In the genomic region with DNA sequence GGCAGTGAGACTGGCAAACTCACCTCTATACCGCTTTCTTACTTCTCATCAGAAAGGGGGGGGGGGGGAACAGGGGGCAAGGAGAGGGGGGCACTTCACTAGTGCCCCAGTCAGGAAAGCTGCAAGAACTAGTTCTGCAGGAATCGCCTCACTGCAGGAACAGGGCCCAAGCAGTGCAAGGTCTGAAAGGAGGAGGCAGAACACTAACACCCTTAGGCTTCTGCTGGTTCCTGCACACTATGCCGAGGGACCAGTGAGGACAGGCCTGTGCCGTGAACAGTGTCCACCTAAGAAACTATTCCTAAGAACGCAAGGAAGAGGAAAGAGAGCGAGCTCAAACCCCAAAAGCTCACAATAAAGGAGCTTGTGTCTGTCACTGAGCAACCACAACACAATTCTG, we compare ENCODE assay signal across 18 mouse cellular contexts. TPM values are rescaled to one million over a fixed set of nuclear protein-coding genes. Genes with fewer than 3 reads are reported as not detected.
A peak's percentile ranks its signal among the peaks of the same experiment; 100 is the strongest.
DNase-seq lines count a peak whose midpoint lies in the region; ATAC-seq and TF ChIP-seq lines count a peak whose summit lies in the region.
"Had no signal": no experiment of that assay in that cellular context is flagged by ENCODE, and none has a peak within 500 bp of the region (broad histone marks: within the 10 kb centered on the region; RNA-seq: fewer than 3 reads in every experiment).

No protein-coding gene starts in this region.

- no peaks in the 10 kb centered on the region for H3K9me3 ChIP-seq in intestine, embryonic 15.5 days
- H3K9me3 ChIP-seq in intestine, embryonic 16.5 days (ENCODE audit: control insufficient read depth, low read length): no peaks in the 10 kb centered on the region
- no peaks in the 10 kb centered on the region for H3K9me3 ChIP-seq in liver, postnatal 0 days (ENCODE audit: low read length)
- no peaks in the 10 kb centered on the region for H3K9me3 ChIP-seq in liver, embryonic 12.5 days (replicated peaks)
- no peaks in the 10 kb centered on the region for H3K9me3 ChIP-seq in kidney, embryonic 15.5 days (replicated peaks)
- H3K9me3 ChIP-seq: forebrain, embryonic 13.5 days; heart, embryonic 13.5 days had no signal

- 0 out of 2 replicates have a peak, but pooled peaks have one; percentile 27 for ATAC-seq in intestine, embryonic 15.5 days
- ATAC-seq in intestine, embryonic 16.5 days: no peak
- ATAC-seq in liver, postnatal 0 days: no peak
- no peak for ATAC-seq in liver, embryonic 12.5 days
- ATAC-seq in kidney, embryonic 15.5 days (replicated peaks; ENCODE audit: low FRiP score): peak; percentile 68; the same call in 1 of the 2 replicates
- ATAC-seq: forebrain, embryonic 13.5 days; forebrain, postnatal 0 days had no signal

- 84% methylated on average over 6 of the region's 6 CpGs for WGBS in intestine, embryonic 15.5 days
- WGBS in intestine, embryonic 16.5 days: 76% methylated on average over 6 of the region's 6 CpGs
- WGBS in liver, postnatal 0 days (ENCODE audit: insufficient replicate concordance): 69% methylated on average over 6 of the region's 6 CpGs
- 78% methylated on average over 6 of the region's 6 CpGs for WGBS in liver, embryonic 12.5 days (ENCODE audit: insufficient replicate concordance)
- whole genome bisulfite sequencing in kidney, embryonic 15.5 days: 76% methylated on average over 6 of the region's 6 CpGs

- H3K27ac ChIP-seq in intestine, embryonic 15.5 days: no peak overlapping the region
- no peak overlapping the region for H3K27ac ChIP-seq in intestine, embryonic 16.5 days (ENCODE audit: low read length)
- peak overlapping the region; percentile 35; the same call in 1 of the 2 replicates for H3K27ac ChIP-seq in liver, postnatal 0 days (ENCODE audit: low read depth)
- H3K27ac ChIP-seq in liver, embryonic 12.5 days: no peak overlapping the region
- H3K27ac ChIP-seq in kidney, embryonic 15.5 days: peak overlapping the region; percentile 66
- H3K27ac ChIP-seq: embryonic facial prominence, embryonic 13.5 days; forebrain, embryonic 13.5 days; heart, embryonic 13.5 days had no signal

- H3K4me3 ChIP-seq in intestine, embryonic 15.5 days (replicated peaks): no peak overlapping the region
- no peak overlapping the region for H3K4me3 ChIP-seq in intestine, embryonic 16.5 days (ENCODE audit: low read length)
- no peak overlapping the region for H3K4me3 ChIP-seq in liver, postnatal 0 days (ENCODE audit: low read depth, low read length)
- H3K4me3 ChIP-seq in liver, embryonic 12.5 days: no peak overlapping the region
- H3K4me3 ChIP-seq in kidney, embryonic 15.5 days (replicated peaks): no peak overlapping the region
- H3K4me3 ChIP-seq: embryonic facial prominence, embryonic 13.5 days; forebrain, embryonic 13.5 days; heart, embryonic 13.5 days had no signal

- no peak for DNase-seq in liver, postnatal 0 days
- peak; percentile 36 to 42 for DNase-seq in kidney, postnatal 36 days
- DNase-seq in adrenal gland, adult 2 months: no peak
- DNase-seq: adrenal gland, postnatal 25 days; cerebellum, adult 18-20 months; cerebellum, adult 9-11 months; cerebellum, postnatal 36 days; forebrain, postnatal 0 days; gastrocnemius, postnatal 25 days; heart, postnatal 36 days had no signal

- no peak for TF ChIP-seq EP300 in liver, postnatal 0 days (IDR thresholded peaks at IDR 0.05; ENCODE audit: low read depth)

- 0 out of 2 replicates have a peak, but pooled peaks cover 2% of the 10 kb centered on the region for H3K36me3 ChIP-seq in intestine, embryonic 15.5 days
- no peaks in the 10 kb centered on the region for H3K36me3 ChIP-seq in intestine, embryonic 16.5 days (ENCODE audit: control insufficient read depth, insufficient read depth, low read length)
- peaks cover 4% of the 10 kb centered on the region; the same call in 1 of the 2 replicates for H3K36me3 ChIP-seq in liver, postnatal 0 days (replicated peaks; ENCODE audit: insufficient read depth, low read length)
- H3K36me3 ChIP-seq in liver, embryonic 12.5 days: 0 out of 2 replicates have a peak, but pooled peaks cover 2% of the 10 kb centered on the region
- H3K36me3 ChIP-seq in kidney, embryonic 15.5 days: peaks cover 24% of the 10 kb centered on the region; the same call in 1 of the 2 replicates

- no peaks in the 10 kb centered on the region for H3K27me3 ChIP-seq in intestine, embryonic 15.5 days (replicated peaks)
- H3K27me3 ChIP-seq in intestine, embryonic 16.5 days (replicated peaks; ENCODE audit: control insufficient read depth, insufficient read depth, low read length): no peaks in the 10 kb centered on the region
- no peaks in the 10 kb centered on the region for H3K27me3 ChIP-seq in liver, postnatal 0 days (ENCODE audit: insufficient read depth, low read length)
- H3K27me3 ChIP-seq in liver, embryonic 12.5 days (replicated peaks): no peaks in the 10 kb centered on the region
- no peaks in the 10 kb centered on the region for H3K27me3 ChIP-seq in kidney, embryonic 15.5 days
- H3K27me3 ChIP-seq: embryonic facial prominence, embryonic 13.5 days; forebrain, embryonic 13.5 days; heart, embryonic 13.5 days had no signal

- H3K9ac ChIP-seq in intestine, embryonic 15.5 days: no peak overlapping the region
- no peak overlapping the region for H3K9ac ChIP-seq in intestine, embryonic 16.5 days (ENCODE audit: low read depth, low read length)
- no peak overlapping the region for H3K9ac ChIP-seq in liver, postnatal 0 days (replicated peaks)
- no peak overlapping the region for H3K9ac ChIP-seq in liver, embryonic 12.5 days
- H3K9ac ChIP-seq in kidney, embryonic 15.5 days: no peak overlapping the region
- H3K9ac ChIP-seq: embryonic facial prominence, embryonic 13.5 days; forebrain, embryonic 13.5 days; forebrain, postnatal 0 days; heart, embryonic 13.5 days had no signal

- no peak overlapping the region for H3K4me2 ChIP-seq in intestine, embryonic 15.5 days (replicated peaks)
- no peak overlapping the region for H3K4me2 ChIP-seq in intestine, embryonic 16.5 days (ENCODE audit: low read depth, low read length)
- peak overlapping the region; percentile 30 for H3K4me2 ChIP-seq in liver, postnatal 0 days (ENCODE audit: low read depth, low read length)
- no peak overlapping the region for H3K4me2 ChIP-seq in liver, embryonic 12.5 days
- no peak overlapping the region for H3K4me2 ChIP-seq in kidney, embryonic 15.5 days
- H3K4me2 ChIP-seq: embryonic facial prominence, embryonic 13.5 days; forebrain, embryonic 13.5 days; heart, embryonic 13.5 days had no signal

- peaks cover 23% of the 10 kb centered on the region for H3K4me1 ChIP-seq in intestine, embryonic 15.5 days (replicated peaks)
- H3K4me1 ChIP-seq in intestine, embryonic 16.5 days (ENCODE audit: control insufficient read depth, insufficient read depth, low read length): peaks cover 23% of the 10 kb centered on the region
- peaks cover 49% of the 10 kb centered on the region for H3K4me1 ChIP-seq in liver, postnatal 0 days (ENCODE audit: insufficient read depth)
- peaks cover 27% of the 10 kb centered on the region for H3K4me1 ChIP-seq in liver, embryonic 12.5 days
- H3K4me1 ChIP-seq in kidney, embryonic 15.5 days: peaks cover 63% of the 10 kb centered on the region

- TF ChIP-seq CTCF in liver, postnatal 0 days (IDR thresholded peaks at IDR 0.05; ENCODE audit: low read depth): no peak

RNA-seq across cellular contexts. Expression of a gene that starts 26.0 kb away (rescaled TPM):
- polyA plus RNA-seq in intestine, embryonic 15.5 days (2015; fragmentation: Nextera tagmentation; extraction: Ambion mirVana): 20.1 and 21.7 TPM in 2 replicates
- polyA plus RNA-seq in intestine, embryonic 16.5 days (2015; fragmentation: Nextera tagmentation; extraction: Ambion mirVana): 14.0 and 15.4 TPM in 2 replicates
- polyA plus RNA-seq in liver, postnatal 0 days (2015; fragmentation: Nextera tagmentation; extraction: Ambion mirVana): 12.0 and 14.9 TPM in 2 replicates
- polyA plus RNA-seq in liver, embryonic 12.5 days (2016; fragmentation: Nextera tagmentation; extraction: Ambion mirVana): 9.4 and 9.7 TPM in 2 replicates
- polyA plus RNA-seq in kidney, embryonic 15.5 days (2015; fragmentation: Nextera tagmentation; extraction: Ambion mirVana): 27.9 and 32.8 TPM in 2 replicates
- 100 to 1,000 TPM in 1 of 2 experiments, 10 to 100 TPM in 1; 88.9 to 120 TPM for total RNA-seq in adrenal gland, adult 2 months (2021)
- 15.5 and 27.9 TPM in 2 replicates for polyA plus RNA-seq in adrenal gland, adult 2 months (2012; rRNA removed)
- total RNA-seq: MEL had no signal

Comparison
In these comparisons a context has a peak if more than half of its experiments do, and no peak if none do; other contexts are left out.
1. ATAC-seq: peak in intestine, embryonic 15.5 days (single experiment) and kidney, embryonic 15.5 days (single experiment); none in intestine, embryonic 16.5 days (single experiment), liver, postnatal 0 days (single experiment) and liver, embryonic 12.5 days (single experiment).
2. H3K27ac ChIP-seq: peak in liver, postnatal 0 days (single experiment) and kidney, embryonic 15.5 days (single experiment); none in intestine, embryonic 15.5 days (single experiment), intestine, embryonic 16.5 days (single experiment) and liver, embryonic 12.5 days (single experiment).
3. DNase-seq: peak in kidney, postnatal 36 days (2 of 2); none in liver, postnatal 0 days (single experiment) and adrenal gland, adult 2 months (single experiment).